Mouse (Mus musculus): ENCODE data around the gene Gigyf1.
A peak's percentile ranks its signal among the peaks of the same experiment; 100 is the strongest.

Gigyf1 gene

GRCm38 (mm10) chr5:137570691-137571586, 52.6 kb downstream of the Gigyf1 start:
- DNase-seq (ENCODE audit: low spot score) = no peak

- peak; percentile 45 for DNase-seq (ENCODE audit: low spot score)
Measured at GRCm38 (mm10) chr5:137574470-137574901, 56.1 kb downstream of the Gigyf1 start.
